ENCODE assay signal across 8 mouse cellular contexts in genomic region chr1:137650629-137651028, GRCm38 (mm10).
"Had no signal": no experiment of that assay in that cellular context is flagged by ENCODE, and none has a peak within 500 bp of the region (broad histone marks: within the 10 kb centered on the region; RNA-seq: fewer than 3 reads in every experiment).

No protein-coding gene starts in this region.

- H3K4me3 ChIP-seq: liver, embryonic 15.5 days; lung, embryonic 15.5 days; stomach, embryonic 15.5 days had no signal

- DNase-seq: kidney, adult 11 months; left cerebral cortex, postnatal 4 days; lung, postnatal 36 days; right cerebral cortex, postnatal 14 days had no signal

- H3K27me3 ChIP-seq: liver, embryonic 15.5 days; lung, embryonic 15.5 days; stomach, embryonic 15.5 days had no signal

- H3K9me3 ChIP-seq: liver, embryonic 15.5 days; lung, embryonic 15.5 days; stomach, embryonic 15.5 days had no signal

- H3K27ac ChIP-seq: liver, embryonic 15.5 days; stomach, embryonic 15.5 days had no signal

- H3K36me3 ChIP-seq: liver, embryonic 15.5 days; lung, embryonic 15.5 days; stomach, embryonic 15.5 days had no signal

- H3K4me2 ChIP-seq: liver, embryonic 11.5 days; liver, embryonic 15.5 days; lung, embryonic 15.5 days; stomach, embryonic 15.5 days had no signal

- H3K4me1 ChIP-seq: liver, embryonic 15.5 days; stomach, embryonic 15.5 days had no signal

- H3K9ac ChIP-seq: liver, embryonic 15.5 days; lung, embryonic 15.5 days; stomach, embryonic 15.5 days had no signal
